Mouse (Mus musculus) mature B cell (primary cell): ENCODE results near the gene Vmn2r26.
"Not testable (repeated sequence)": the region's sequence is repeated elsewhere in the genome, so short reads cannot be mapped to it uniquely, and the experiment has no call there.

ENCODE experiments used
- in situ Hi-C: fragments of 300-500 bp; cut with MboI; formaldehyde crosslinking; loops from 2 replicates; pipeline ENCODE4 v1.14.3; 2019

Gene Vmn2r26

GRCm38 (mm10) chr6:124024268-124024667, at the start of gene Vmn2r26:
Gene Vmn2r26, plus strand, starts transcription at chr6:124024568.
- in situ Hi-C loops: not testable (repeated sequence)

GRCm38 (mm10) chr6:124020841-124021240, 3.5 kb upstream of the Vmn2r26 start:
- in situ Hi-C loops: no loop called here

GRCm38 (mm10) chr6:124048388-124048787, 24.0 kb downstream of the Vmn2r26 start:
- in situ Hi-C loops: no loop called here

GRCm38 (mm10) chr6:124053611-124054010, 29.2 kb downstream of the Vmn2r26 start:
- in situ Hi-C loops: not testable (repeated sequence)

- in situ Hi-C loops: no loop called here
Measured at GRCm38 (mm10) chr6:124102334-124102733, 78.0 kb downstream of the Vmn2r26 start.
